Comparison of ENCODE assay signal across 8 mouse cellular contexts in genomic region chr8:125568421-125568850, GRCm38 (mm10). TPM values are rescaled to one million over a fixed set of nuclear protein-coding genes. Genes with fewer than 3 reads are reported as not detected.
DNase-seq lines count a peak whose midpoint lies in the region; ATAC-seq and TF ChIP-seq lines count a peak whose summit lies in the region.

No protein-coding gene starts in this region.

- H3K4me3 ChIP-seq in ES-Bruce4 (ENCODE audit: low read depth, low read length), result peak overlapping the region; percentile 82
- H3K4me3 ChIP-seq in embryonic facial prominence, embryonic 14.5 days (ENCODE audit: low read depth, low read length), result peak overlapping the region; percentile 72
- H3K4me3 ChIP-seq in hindbrain, embryonic 14.5 days (replicated peaks; ENCODE audit: low read length), result peak overlapping the region; percentile 81
- H3K4me3 ChIP-seq in lung, embryonic 15.5 days, result peak overlapping the region; percentile 77

- H3K4me1 ChIP-seq in ES-Bruce4 (ENCODE audit: control insufficient read depth, insufficient read depth, low read length), result no peaks in the 10 kb centered on the region
- H3K4me1 ChIP-seq in embryonic facial prominence, embryonic 14.5 days (ENCODE audit: control insufficient read depth, insufficient read depth, low read length), result peaks cover 10% of the 10 kb centered on the region
- peaks cover 19% of the 10 kb centered on the region for H3K4me1 ChIP-seq in hindbrain, embryonic 14.5 days (replicated peaks; ENCODE audit: control insufficient read depth, insufficient read depth, low read length)
- peaks cover 38% of the 10 kb centered on the region for H3K4me1 ChIP-seq in lung, embryonic 15.5 days

- H3K4me2 ChIP-seq in embryonic facial prominence, embryonic 14.5 days (ENCODE audit: low read depth, low read length), result peak overlapping the region; percentile 92
- H3K4me2 ChIP-seq in hindbrain, embryonic 14.5 days (replicated peaks), result peak overlapping the region; percentile 82
- H3K4me2 ChIP-seq in lung, embryonic 15.5 days, result peak overlapping the region; percentile 89

- no peak overlapping the region for H3K27ac ChIP-seq in ES-Bruce4 (ENCODE audit: insufficient read depth, low read length)
- no peak overlapping the region for H3K27ac ChIP-seq in embryonic facial prominence, embryonic 14.5 days (replicated peaks; ENCODE audit: low read depth, low read length)
- H3K27ac ChIP-seq in hindbrain, embryonic 14.5 days, result 0 out of 2 replicates have a peak overlapping the region, but pooled peaks have one; percentile 9
- peak overlapping the region; percentile 68 for H3K27ac ChIP-seq in lung, embryonic 15.5 days

- ATAC-seq in embryonic facial prominence, embryonic 14.5 days (ENCODE audit: low read depth), result no peak
- no peak for ATAC-seq in hindbrain, embryonic 14.5 days (ENCODE audit: low FRiP score)
- no peak for ATAC-seq in lung, embryonic 15.5 days (ENCODE audit: borderline replicate concordance, extremely low read depth, low FRiP score, low TSS enrichment)
- ATAC-seq in neutrophil, adult 5-6 weeks (ENCODE audit: extremely low read depth, insufficient number of reproducible peaks, low FRiP score, poor library complexity, severe bottlenecking), result peak; percentile 65

- no peaks in the 10 kb centered on the region for H3K36me3 ChIP-seq in ES-Bruce4 (ENCODE audit: control insufficient read depth, insufficient read depth, low read length, poor library complexity, severe bottlenecking)
- H3K36me3 ChIP-seq in embryonic facial prominence, embryonic 14.5 days (ENCODE audit: control insufficient read depth, insufficient read depth, low read length), result no peaks in the 10 kb centered on the region
- H3K36me3 ChIP-seq in hindbrain, embryonic 14.5 days (replicated peaks; ENCODE audit: control insufficient read depth, insufficient read depth), result no peaks in the 10 kb centered on the region
- H3K36me3 ChIP-seq in lung, embryonic 15.5 days, result no peaks in the 10 kb centered on the region

- no peaks in the 10 kb centered on the region for H3K27me3 ChIP-seq in ES-Bruce4 (ENCODE audit: control insufficient read depth, insufficient read depth, low read length, poor library complexity, severe bottlenecking)
- H3K27me3 ChIP-seq in embryonic facial prominence, embryonic 14.5 days (replicated peaks; ENCODE audit: control insufficient read depth, insufficient read depth, low read length), result no peaks in the 10 kb centered on the region
- H3K27me3 ChIP-seq in hindbrain, embryonic 14.5 days (ENCODE audit: control insufficient read depth, insufficient read depth, low read length), result no peaks in the 10 kb centered on the region
- no peaks in the 10 kb centered on the region for H3K27me3 ChIP-seq in lung, embryonic 15.5 days

- WGBS in embryonic facial prominence, embryonic 14.5 days, result 3% methylated on average over 14 of the region's 14 CpGs
- WGBS in hindbrain, embryonic 14.5 days, result 2% methylated on average over 14 of the region's 14 CpGs
- WGBS in lung, embryonic 15.5 days, result 3% methylated on average over 14 of the region's 14 CpGs

- no peaks in the 10 kb centered on the region for H3K9me3 ChIP-seq in ES-Bruce4 (replicated peaks; ENCODE audit: control insufficient read depth, insufficient read depth, low read length, poor library complexity, severe bottlenecking)
- no peaks in the 10 kb centered on the region for H3K9me3 ChIP-seq in embryonic facial prominence, embryonic 14.5 days (ENCODE audit: control insufficient read depth, low read length)
- no peaks in the 10 kb centered on the region for H3K9me3 ChIP-seq in hindbrain, embryonic 14.5 days (ENCODE audit: control insufficient read depth, low read length)
- H3K9me3 ChIP-seq in lung, embryonic 15.5 days, result no peaks in the 10 kb centered on the region

- no peak for TF ChIP-seq EP300 in ES-Bruce4 (IDR thresholded peaks at IDR 0.05; ENCODE audit: insufficient read depth, low read depth, low read length)

- intact Hi-C loops in heart, postnatal 25 days (cut with DNase I), result loop anchor here (2.0 to 5.0 kb wide), 9 partner anchors 36 to 501 kb away; no protein-coding TSS in a partner anchor

- H3K9ac ChIP-seq in ES-Bruce4 (ENCODE audit: low read depth, poor library complexity, severe bottlenecking), result 0 out of 2 replicates have a peak overlapping the region, but pooled peaks have one; percentile 14
- peak overlapping the region; percentile 52 for H3K9ac ChIP-seq in embryonic facial prominence, embryonic 14.5 days (ENCODE audit: low read depth, low read length)
- peak overlapping the region; percentile 82 for H3K9ac ChIP-seq in hindbrain, embryonic 14.5 days
- H3K9ac ChIP-seq in lung, embryonic 15.5 days, result peak overlapping the region; percentile 34

- TF ChIP-seq POLR2A in ES-Bruce4 (IDR thresholded peaks at IDR 0.05; ENCODE audit: insufficient read depth, low read length), result no peak

- DNase-seq in heart, adult 18-20 months, result peak; percentile 55 to 70
- DNase-seq in heart, postnatal 25 days (ENCODE audit: low spot score), result no peak
- no peak for DNase-seq in embryonic facial prominence, embryonic 14.5 days (ENCODE audit: low spot score)
- no peak for DNase-seq in hindbrain, embryonic 14.5 days (ENCODE audit: low spot score)
- no peak for DNase-seq in cerebellum, adult 11-12 months

- TF ChIP-seq CTCF in ES-Bruce4 (IDR thresholded peaks at IDR 0.05; ENCODE audit: low read depth, low read length), result no peak

RNA-seq across cellular contexts. Expression of gene Sipa1l2, which starts 1.2 kb away (rescaled TPM):
- 10 to 100 TPM; 37.9 to 42.2 TPM for total RNA-seq in heart, adult 18-20 months (2021)
- total RNA-seq in heart, postnatal 25 days (2021), result 10 to 100 TPM; 43.7 to 44.8 TPM
- polyA plus RNA-seq in ES-Bruce4 (2011; ENCODE audit: insufficient read depth, insufficient read length, low read depth, missing spikeins), result 24.3 and 25.1 TPM in 2 replicates
- polyA plus RNA-seq in embryonic facial prominence, embryonic 14.5 days (2014; fragmentation: Nextera tagmentation; extraction: Ambion mirVana), result 10.0 and 11.0 TPM in 2 replicates
- 19.3 and 22.1 TPM in 2 replicates for polyA plus RNA-seq in hindbrain, embryonic 14.5 days (2014; fragmentation: Nextera tagmentation; extraction: Ambion mirVana)
- 13.4 and 15.6 TPM in 2 replicates for polyA plus RNA-seq in lung, embryonic 15.5 days (2015; fragmentation: Nextera tagmentation; extraction: Ambion mirVana)
- total RNA-seq in neutrophil, adult 5-6 weeks (2017), result 36.1 and 39.0 TPM in 2 replicates

Comparison
In these comparisons a context has a peak if more than half of its experiments do, and no peak if none do; other contexts are left out.
1. DNase-seq: peak in heart, adult 18-20 months (2 of 2); none in heart, postnatal 25 days (single experiment), embryonic facial prominence, embryonic 14.5 days (single experiment), hindbrain, embryonic 14.5 days (single experiment) and cerebellum, adult 11-12 months (single experiment).
2. H3K27ac ChIP-seq: peak in hindbrain, embryonic 14.5 days (single experiment) and lung, embryonic 15.5 days (single experiment); none in ES-Bruce4 (single experiment) and embryonic facial prominence, embryonic 14.5 days (single experiment).
3. H3K9ac ChIP-seq: peak in every context shown above with its lines; median percentile 82 in hindbrain, embryonic 14.5 days; 52 in embryonic facial prominence, embryonic 14.5 days; 34 in lung, embryonic 15.5 days; 14 in ES-Bruce4.
4. Peak in every context shown above with its lines, with median percentiles within 50 percentile points of each other: H3K4me3 ChIP-seq and H3K4me2 ChIP-seq.